Mouse (Mus musculus) cerebellum, postnatal 25 days (tissue): Measurements from ENCODE around the gene Gpx2.
"Not testable (repeated sequence)": the region's sequence is repeated elsewhere in the genome, so short reads cannot be mapped to it uniquely, and the experiment has no call there.

ENCODE experiments used
- DNase-seq, 2 experiments: peaks; one replicate each; pipeline ENCODE4 v3.0.0; 2021; ENCODE audit warnings: mixed read lengths in 2 of 2

The Gpx2 gene

DNA sequence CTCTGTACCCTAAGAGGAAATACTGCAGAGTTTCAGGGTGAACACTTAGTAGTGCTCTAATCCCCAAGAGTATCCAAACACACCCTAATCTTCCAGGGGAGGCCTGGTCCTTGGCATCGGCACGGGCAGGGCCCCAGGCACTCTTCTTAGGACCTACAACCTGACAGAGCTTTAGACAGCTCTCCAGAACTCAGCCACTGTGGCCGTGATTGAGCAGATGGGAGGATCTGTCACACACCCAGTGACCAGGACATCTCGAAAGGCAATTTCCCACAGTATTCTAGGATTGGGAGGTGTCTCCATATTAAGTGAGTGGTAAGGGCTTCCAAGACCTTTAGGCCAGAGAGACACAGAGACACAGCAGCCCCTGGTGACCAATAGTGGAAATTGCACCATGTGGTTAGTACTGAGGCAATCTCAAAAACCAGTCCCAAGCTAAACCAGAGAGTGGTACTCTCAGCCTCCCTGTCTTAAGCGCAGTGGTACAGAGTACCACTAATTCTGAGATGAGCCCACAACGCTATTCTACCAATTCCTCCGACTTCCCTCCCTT, 8.4 kb upstream of the Gpx2 start:
- DNase-seq, result peak; percentile 80 to 84

- DNase-seq, result no peak
Measured at GRCm38 (mm10) chr12:76803028-76803427, 7.7 kb upstream of the Gpx2 start.

DNA sequence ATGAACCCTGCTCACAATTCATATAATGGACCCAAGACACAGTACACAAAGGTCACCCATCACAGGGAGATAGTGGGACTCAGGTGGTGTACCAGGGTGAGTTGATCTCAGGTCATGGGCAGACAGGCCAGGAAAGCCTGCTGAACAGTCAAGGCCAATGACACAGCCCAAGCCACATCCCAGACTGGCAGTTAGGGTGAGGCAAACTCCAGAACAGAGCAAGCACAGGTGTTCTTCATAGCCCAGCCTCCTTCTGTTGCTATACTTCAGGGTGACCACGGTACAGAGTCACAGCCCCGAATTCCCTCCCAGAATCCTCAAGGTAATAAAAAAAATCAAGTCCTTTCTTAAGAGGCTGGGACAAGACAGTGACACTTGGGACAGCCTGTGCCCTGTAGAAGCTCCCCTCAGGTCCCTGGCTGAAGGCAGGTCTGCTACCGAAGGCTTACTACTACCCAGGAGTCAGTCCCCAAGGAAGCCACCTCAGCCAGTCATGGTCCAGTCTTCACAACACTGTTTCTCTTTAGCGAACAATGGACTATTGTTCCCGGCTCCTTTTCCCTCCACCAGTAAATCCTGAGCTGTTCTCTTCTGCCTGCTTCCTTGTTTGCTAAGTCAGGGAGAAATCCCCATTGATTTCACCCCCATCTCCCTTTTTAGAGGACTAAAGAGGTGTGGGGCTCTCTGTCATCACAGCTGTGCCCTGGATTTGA, 2.8 kb upstream of the Gpx2 start:
- no peak for DNase-seq

DNA sequence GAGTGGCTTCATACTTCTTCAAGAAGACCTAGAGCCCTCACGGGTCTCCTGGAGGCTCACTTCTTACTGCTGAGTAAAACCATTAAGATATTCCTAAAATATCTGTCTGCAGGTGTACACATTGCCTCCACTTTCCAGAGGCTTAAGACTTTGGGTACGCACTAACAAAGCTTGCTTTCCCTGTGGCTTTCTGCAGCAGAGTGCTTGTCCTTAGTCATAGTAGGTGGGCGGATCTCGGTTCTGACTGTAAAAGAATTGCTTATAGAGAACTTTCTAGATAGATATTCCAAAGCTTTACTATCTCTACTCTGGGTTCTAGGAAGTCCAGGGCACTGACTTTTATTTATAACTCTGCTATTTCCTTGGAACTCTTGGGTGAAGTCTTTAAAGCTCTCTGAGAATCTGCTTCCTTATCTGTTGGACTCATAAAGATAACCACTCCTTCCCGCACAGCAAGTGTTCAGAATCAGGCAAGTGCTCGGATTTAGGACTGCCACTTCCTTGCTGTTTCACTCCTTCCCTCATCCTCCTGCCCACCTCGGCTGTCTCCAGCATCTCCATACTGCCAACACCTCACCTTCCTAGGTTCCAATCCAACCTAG, 1.7 kb upstream of the Gpx2 start:
- DNase-seq, result no peak

- DNase-seq, result not testable (repeated sequence)
Measured at GRCm38 (mm10) chr12:76792540-76792939, 2.8 kb downstream of the Gpx2 start.

- peak in 1 of 2 experiments; percentile 46 for DNase-seq
Measured at GRCm38 (mm10) chr12:76790446-76791084, 4.8 kb downstream of the Gpx2 start.

- no peak for DNase-seq
Measured at GRCm38 (mm10) chr12:76784056-76784619, 11.2 kb downstream of the Gpx2 start.

DNA sequence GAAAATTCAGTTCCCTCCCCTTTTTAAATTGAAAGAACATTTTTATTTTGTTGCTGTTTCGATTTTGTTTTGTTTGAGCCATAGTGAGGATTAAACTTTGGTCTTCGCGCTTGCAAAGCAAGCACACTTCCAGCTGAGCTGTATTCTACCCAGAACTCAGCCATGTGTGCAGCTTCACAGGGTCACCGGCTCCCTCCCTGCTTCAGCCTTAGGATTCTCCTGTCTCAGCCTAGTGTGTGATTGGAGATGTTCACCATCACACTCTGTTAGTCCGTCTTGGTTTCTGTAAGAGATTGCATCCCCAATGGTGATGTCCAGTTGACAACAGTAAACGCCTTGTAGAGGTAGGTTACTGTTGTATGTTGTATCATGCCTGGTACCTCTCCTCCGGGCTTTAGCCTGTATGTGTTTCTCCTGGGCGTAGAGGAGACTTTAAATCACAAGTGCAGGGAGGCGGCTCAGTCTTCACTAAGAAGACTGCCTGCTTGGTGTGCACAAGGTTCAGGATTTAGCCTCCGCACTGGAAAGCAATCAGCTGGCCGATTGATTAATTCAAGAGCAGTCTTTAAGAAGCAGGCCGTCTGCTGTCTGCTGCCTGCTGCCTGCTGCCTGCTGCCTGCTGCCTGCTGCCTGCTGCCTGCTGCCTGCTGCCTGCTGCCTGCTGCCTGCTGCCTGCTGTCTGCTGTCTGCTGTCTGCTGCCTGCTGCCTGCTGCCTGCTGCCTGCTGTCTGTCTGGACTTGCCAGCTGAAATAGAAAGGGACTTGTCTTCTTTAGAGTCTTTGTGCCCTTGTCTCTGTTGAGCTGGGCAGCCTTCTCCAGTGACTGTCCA, 14.5 kb downstream of the Gpx2 start:
- DNase-seq, result no peak

GRCm38 (mm10) chr12:76779951-76780350, 15.4 kb downstream of the Gpx2 start:
- DNase-seq, result no peak

- DNase-seq, result no peak
Measured at GRCm38 (mm10) chr12:76778305-76779083, 16.9 kb downstream of the Gpx2 start.

GRCm38 (mm10) chr12:76777845-76778244, 17.5 kb downstream of the Gpx2 start:
- no peak for DNase-seq

DNA sequence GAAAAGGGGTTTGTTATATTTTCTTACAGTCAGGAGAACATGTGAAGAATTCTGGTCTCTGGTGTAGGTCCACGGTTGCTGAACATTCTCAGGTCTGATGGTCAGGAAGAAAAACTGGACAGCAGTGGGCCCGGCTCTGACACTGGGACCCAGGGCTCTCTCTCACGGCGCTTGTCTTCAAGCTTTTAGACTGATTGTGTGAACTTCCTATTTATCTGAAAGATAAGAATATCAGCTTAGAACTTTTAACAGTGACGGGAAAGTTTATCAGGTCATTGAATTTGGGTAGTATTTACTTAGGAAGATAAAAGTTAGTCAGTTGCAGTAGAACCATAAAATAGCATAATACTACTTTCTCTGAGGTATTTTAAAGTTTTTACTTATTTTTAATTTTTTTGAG, 18.5 kb downstream of the Gpx2 start:
- DNase-seq, result no peak

- no peak for DNase-seq
Measured at GRCm38 (mm10) chr12:76775132-76775531, 20.2 kb downstream of the Gpx2 start.

- DNase-seq, result no peak
Measured at GRCm38 (mm10) chr12:76774652-76775051, 20.7 kb downstream of the Gpx2 start.

DNA sequence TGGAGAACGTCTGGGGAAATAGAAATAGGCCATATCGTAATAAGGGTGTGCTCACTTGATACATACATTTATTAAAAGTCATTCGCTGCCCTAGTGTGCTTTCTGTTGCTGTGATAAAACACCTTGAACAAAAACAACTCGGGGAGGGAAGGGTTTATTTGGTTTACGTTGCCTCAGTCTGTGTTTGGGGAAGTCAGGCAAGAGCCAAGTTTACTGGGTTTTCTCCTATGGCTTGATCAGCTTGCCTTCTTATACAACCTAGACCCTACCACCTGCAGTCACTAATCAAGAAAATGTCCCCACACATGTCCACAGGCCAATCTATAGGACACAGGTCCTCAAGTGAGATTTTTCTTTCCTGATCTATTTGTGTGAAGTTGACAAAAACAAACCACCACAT, 23.8 kb downstream of the Gpx2 start:
- no peak for DNase-seq

DNA sequence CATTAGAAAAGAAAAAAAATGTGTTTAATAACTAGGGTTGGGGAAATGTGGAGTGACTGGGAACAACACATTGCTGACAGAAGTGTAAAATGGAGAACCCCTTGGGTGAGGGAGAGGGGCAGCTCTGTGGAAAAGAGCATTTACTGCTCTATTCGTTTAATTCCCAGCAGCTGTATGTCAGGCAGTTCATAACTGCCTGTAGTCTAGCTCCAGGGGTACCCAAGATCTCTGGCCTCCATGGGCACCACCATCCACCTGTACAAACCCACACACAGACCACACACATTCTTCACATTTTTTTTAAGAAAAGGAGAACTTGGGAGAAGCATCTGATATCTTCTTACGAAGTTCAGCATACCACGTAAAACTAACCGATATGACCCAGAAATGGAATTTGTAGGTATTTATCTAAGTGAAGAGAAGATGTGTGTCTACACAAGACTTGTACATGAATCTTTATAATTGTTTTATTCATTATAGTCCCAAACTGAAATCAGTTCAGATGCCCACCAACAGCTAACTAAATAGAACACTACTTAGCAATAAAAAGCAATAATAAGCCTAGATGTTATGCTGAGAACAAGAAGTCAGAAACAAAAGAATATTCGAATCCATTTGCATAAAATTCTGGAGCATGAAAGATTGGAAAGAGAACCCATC, 24.4 kb downstream of the Gpx2 start:
- DNase-seq, result no peak

DNA sequence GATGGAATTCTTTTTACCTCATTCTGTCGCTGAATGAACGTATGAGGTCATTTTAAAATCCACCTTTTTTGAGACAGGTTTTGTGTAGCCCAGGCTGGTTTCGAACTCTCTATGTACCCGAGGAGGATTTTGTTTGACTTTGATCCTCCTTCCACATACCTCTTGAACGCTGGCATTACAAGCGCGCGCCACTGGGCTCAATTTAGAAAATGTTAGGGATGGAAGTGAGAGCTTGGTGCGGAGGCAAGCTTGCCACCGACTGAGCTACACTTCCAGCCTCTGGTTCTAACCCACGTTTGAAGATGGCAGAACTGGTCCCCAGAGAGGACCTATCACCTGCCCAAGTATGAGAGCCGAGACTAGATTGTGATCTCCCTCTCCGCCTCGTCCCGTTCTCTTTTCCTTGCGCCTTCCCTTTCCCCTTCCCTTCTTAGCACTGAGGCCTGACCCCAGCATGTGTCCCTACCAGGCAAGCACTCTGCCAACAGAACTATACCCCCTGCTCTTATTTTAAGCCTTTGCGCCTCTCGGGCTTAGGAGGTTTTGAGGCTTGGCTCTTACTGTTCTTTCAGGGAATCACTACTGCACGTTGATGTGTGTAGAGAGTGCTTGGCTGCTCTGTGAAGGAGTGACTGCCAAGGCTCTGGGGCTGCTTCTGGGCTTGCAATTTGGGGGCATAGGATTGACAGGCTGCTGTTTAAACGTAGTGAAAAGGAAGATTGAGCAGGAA, 29.3 kb downstream of the Gpx2 start:
- peak; percentile 48 to 50 for DNase-seq

GRCm38 (mm10) chr12:76765354-76765851, 30.0 kb downstream of the Gpx2 start, which contains the start of the genes Churc1 and Fntb:
Gene Churc1, plus strand, starts transcription at chr12:76765538.
Gene Fntb, plus strand, starts transcription at chr12:76765589.
- peak; percentile 86 to 87 for DNase-seq

DNA sequence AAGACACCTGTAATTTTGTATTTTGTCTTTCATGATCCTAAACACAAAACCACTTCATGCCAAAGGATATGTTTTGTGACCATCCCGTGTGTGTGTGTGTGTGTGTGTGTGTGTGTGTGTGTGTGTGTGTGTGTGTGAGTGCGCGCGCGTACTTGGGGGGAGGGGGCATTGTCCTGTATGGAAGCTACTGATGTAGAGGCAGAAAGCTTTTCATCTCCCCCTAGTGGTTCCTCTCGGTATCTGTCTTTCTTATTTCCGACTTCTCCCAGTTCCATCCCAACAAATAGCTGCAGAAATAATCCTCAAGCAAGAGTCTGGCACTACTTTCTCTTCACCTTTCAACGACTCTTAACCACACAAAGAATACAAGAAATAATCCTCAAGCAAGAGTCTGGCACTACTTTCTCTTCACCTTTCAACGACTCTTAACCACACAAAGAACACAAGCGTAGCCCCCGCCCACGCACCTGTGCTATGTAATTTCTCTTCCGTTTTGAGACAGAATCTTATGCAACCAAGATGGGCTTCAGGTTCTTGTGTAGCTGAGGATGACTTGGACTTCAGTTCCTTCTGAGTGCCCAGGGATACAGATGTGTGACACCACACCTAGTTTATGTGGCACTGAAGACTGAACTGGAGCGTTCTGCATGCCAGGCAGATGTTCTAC, 42.6 kb downstream of the Gpx2 start:
- DNase-seq, result peak; percentile 49 to 70
